Mouse (Mus musculus): Measurements from ENCODE around the gene Wfdc9. TPM values are rescaled to one million over a fixed set of nuclear protein-coding genes. Genes with fewer than 3 reads are reported as not detected.

Wfdc9 gene
- polyA plus RNA-seq, 1 experiment from 2014 or later = not detected

GRCm38 (mm10) chr2:164676916-164677685 is 20.7 kb upstream of the Wfdc9 start:
- peaks cover 4% of the 10 kb centered on the region; the same call in 1 of the 2 replicates for H3K4me1 ChIP-seq (ENCODE audit: insufficient read depth, low read length)
- no peaks in the 10 kb centered on the region for H3K27me3 ChIP-seq (ENCODE audit: insufficient read depth, low read length)
- H3K4me3 ChIP-seq (ENCODE audit: low read length) = no peak overlapping the region
- 66% methylated on average over 16 of the region's 16 CpGs for WGBS
- H3K27ac ChIP-seq (ENCODE audit: low read length) = no peak overlapping the region
- H3K4me2 ChIP-seq (replicated peaks; ENCODE audit: low read depth, low read length) = no peak overlapping the region
- ATAC-seq (ENCODE audit: low FRiP score, low TSS enrichment) = no peak
- H3K9me3 ChIP-seq (ENCODE audit: low read length) = no peaks in the 10 kb centered on the region
- H3K36me3 ChIP-seq (ENCODE audit: insufficient read depth, low read length) = no peaks in the 10 kb centered on the region
- no peak overlapping the region for H3K9ac ChIP-seq (replicated peaks; ENCODE audit: low read length)

DNA sequence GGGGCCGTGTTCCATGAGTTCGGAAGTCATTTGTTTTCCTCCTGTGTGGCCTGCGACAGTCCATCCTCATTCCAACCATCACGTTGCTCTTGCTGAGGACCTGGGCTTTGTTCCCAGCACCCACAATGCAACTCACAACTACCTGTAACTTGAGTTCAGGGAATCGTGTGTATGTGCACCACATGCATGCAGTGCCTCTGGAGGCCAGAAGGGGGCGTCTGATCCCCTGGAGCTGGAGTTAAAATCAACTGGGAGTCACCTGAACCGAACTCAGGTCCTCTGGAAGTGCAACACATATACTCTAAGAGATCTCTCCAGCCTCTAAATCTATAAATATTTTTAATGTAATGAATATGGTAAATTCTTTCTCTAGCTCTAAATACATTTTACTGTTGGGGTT is 19.7 kb upstream of the Wfdc9 start:
- H3K36me3 ChIP-seq (ENCODE audit: insufficient read depth, low read length) = no peaks in the 10 kb centered on the region
- ATAC-seq (ENCODE audit: low FRiP score, low TSS enrichment) = no peak
- no peaks in the 10 kb centered on the region for H3K9me3 ChIP-seq (ENCODE audit: low read length)
- peaks cover 4% of the 10 kb centered on the region; the same call in 1 of the 2 replicates for H3K4me1 ChIP-seq (ENCODE audit: insufficient read depth, low read length)
- no peak overlapping the region for H3K9ac ChIP-seq (replicated peaks; ENCODE audit: low read length)
- H3K27ac ChIP-seq (ENCODE audit: low read length) = no peak overlapping the region
- WGBS = 79% methylated on average over 7 of the region's 7 CpGs
- H3K4me3 ChIP-seq (ENCODE audit: low read length) = no peak overlapping the region
- no peaks in the 10 kb centered on the region for H3K27me3 ChIP-seq (ENCODE audit: insufficient read depth, low read length)
- H3K4me2 ChIP-seq (replicated peaks; ENCODE audit: low read depth, low read length) = no peak overlapping the region

DNA sequence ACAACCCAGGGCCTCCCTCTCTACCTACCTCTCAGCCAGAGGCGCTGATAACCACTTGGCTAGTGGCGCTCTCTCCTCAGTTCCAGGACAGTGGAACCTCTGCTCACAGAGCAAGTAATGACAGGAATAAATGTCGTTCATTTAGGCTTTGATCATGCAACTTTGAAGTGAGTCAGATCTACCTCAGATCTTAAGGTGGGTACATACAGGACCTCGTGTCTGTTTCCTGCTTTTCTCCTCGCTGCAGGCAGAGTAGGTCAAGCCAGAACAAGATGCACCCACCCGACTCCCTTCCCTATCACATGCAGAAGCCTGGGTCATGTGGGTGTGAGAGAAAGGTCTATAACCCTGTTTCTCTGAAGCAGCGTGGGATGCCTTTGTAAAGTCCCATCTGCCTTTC is 17.6 kb upstream of the Wfdc9 start, which contains the start of gene Wfdc11:
Wfdc11 (minus strand) TSS at position 101 of the 400 bp plus-strand sequence.
- 73% methylated on average over 7 of the region's 7 CpGs for WGBS
- ATAC-seq (ENCODE audit: low FRiP score, low TSS enrichment) = no peak

GRCm38 (mm10) chr2:164670938-164671337 is 14.6 kb upstream of the Wfdc9 start:
- H3K9me3 ChIP-seq (ENCODE audit: low read length) = 0 out of 2 replicates have a peak, but pooled peaks cover 3% of the 10 kb centered on the region
- H3K4me1 ChIP-seq (ENCODE audit: insufficient read depth, low read length) = no peaks in the 10 kb centered on the region
- no peaks in the 10 kb centered on the region for H3K27me3 ChIP-seq (ENCODE audit: insufficient read depth, low read length)
- 33% methylated on average over 1 of the region's 1 CpGs for WGBS
- no peak overlapping the region for H3K4me2 ChIP-seq (replicated peaks; ENCODE audit: low read depth, low read length)
- ATAC-seq (ENCODE audit: low FRiP score, low TSS enrichment) = no peak
- no peak overlapping the region for H3K4me3 ChIP-seq (ENCODE audit: low read length)
- no peak overlapping the region for H3K9ac ChIP-seq (replicated peaks; ENCODE audit: low read length)
- H3K27ac ChIP-seq (ENCODE audit: low read length) = no peak overlapping the region
- H3K36me3 ChIP-seq (ENCODE audit: insufficient read depth, low read length) = no peaks in the 10 kb centered on the region

More for the DNA sequence above, 17.6 kb upstream of the Wfdc9 start, which contains the start of gene Wfdc11:
- Histone ChIP-seq H3K4me1 (ENCODE audit: insufficient read depth, low read length) (peaks cover 4% of the 10 kb centered on the region; the same call in 1 of the 2 replicates), H3K9ac (replicated peaks; ENCODE audit: low read length) (no peak within 1 kb of the TSS), H3K27ac (ENCODE audit: low read length) (no peak within 1 kb of the TSS), H3K27me3 (ENCODE audit: insufficient read depth, low read length) (no peaks in the 10 kb centered on the region), H3K36me3 (ENCODE audit: insufficient read depth, low read length) (no peaks in the 10 kb centered on the region), H3K4me3 (ENCODE audit: low read length) (no peak within 1 kb of the TSS), H3K9me3 (ENCODE audit: low read length) (no peaks in the 10 kb centered on the region), H3K4me2 (replicated peaks; ENCODE audit: low read depth, low read length) (no peak within 1 kb of the TSS)

DNA sequence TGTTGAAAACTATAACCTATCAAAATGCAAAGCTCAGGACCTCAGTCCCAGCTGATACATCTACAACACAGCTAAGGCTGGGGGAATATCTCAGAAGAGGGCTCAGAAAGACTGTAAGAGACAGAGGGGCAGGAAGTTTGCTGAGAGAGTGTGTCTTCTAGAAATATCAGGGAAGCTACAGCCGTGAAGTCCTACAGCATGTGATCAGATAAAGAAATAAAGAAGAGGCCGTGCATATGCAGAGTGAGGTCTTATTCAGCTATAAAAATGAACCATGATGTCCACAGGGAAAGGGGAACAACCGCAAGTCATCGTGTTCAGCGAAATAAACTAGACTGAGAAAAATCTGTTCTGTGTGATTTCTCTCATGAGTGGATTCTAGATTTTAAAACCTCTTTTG is 13.9 kb upstream of the Wfdc9 start:
- 80% methylated on average over 5 of the region's 5 CpGs for WGBS
- Histone ChIP-seq H3K9ac (replicated peaks; ENCODE audit: low read length) (no peak overlapping the region), H3K4me1 (ENCODE audit: insufficient read depth, low read length) (no peaks in the 10 kb centered on the region), H3K9me3 (ENCODE audit: low read length) (0 out of 2 replicates have a peak, but pooled peaks cover 3% of the 10 kb centered on the region), H3K27ac (ENCODE audit: low read length) (no peak overlapping the region), H3K4me2 (replicated peaks; ENCODE audit: low read depth, low read length) (no peak overlapping the region), H3K36me3 (ENCODE audit: insufficient read depth, low read length) (no peaks in the 10 kb centered on the region), H3K27me3 (ENCODE audit: insufficient read depth, low read length) (no peaks in the 10 kb centered on the region), H3K4me3 (ENCODE audit: low read length) (no peak overlapping the region)
- no peak for ATAC-seq (ENCODE audit: low FRiP score, low TSS enrichment)

- Histone ChIP-seq H3K4me3 (ENCODE audit: low read length) (no peak overlapping the region), H3K9ac (replicated peaks; ENCODE audit: low read length) (no peak overlapping the region), H3K4me2 (replicated peaks; ENCODE audit: low read depth, low read length) (no peak overlapping the region), H3K9me3 (ENCODE audit: low read length) (0 out of 2 replicates have a peak, but pooled peaks cover 3% of the 10 kb centered on the region), H3K4me1 (ENCODE audit: insufficient read depth, low read length) (no peaks in the 10 kb centered on the region), H3K36me3 (ENCODE audit: insufficient read depth, low read length) (no peaks in the 10 kb centered on the region), H3K27ac (ENCODE audit: low read length) (no peak overlapping the region), H3K27me3 (ENCODE audit: insufficient read depth, low read length) (no peaks in the 10 kb centered on the region)
- ATAC-seq (ENCODE audit: low FRiP score, low TSS enrichment) = no peak
- 85% methylated on average over 7 of the region's 7 CpGs for WGBS
Observed at GRCm38 (mm10) chr2:164664851-164665250, 8.5 kb upstream of the Wfdc9 start.

GRCm38 (mm10) chr2:164655858-164656257 is 525 bp downstream of the Wfdc9 start, which contains the start of gene Wfdc10:
Gene Wfdc10 (plus strand): TSS chr2:164656046.
- no peak within 1 kb of the TSS for H3K9ac ChIP-seq (replicated peaks; ENCODE audit: low read length)
- ATAC-seq (ENCODE audit: low FRiP score, low TSS enrichment) = no peak
- 15% methylated on average over 11 of the region's 11 CpGs for WGBS
- no peaks in the 10 kb centered on the region for H3K36me3 ChIP-seq (ENCODE audit: insufficient read depth, low read length)
- H3K4me2 ChIP-seq (replicated peaks; ENCODE audit: low read depth, low read length) = no peak within 1 kb of the TSS
- H3K4me3 ChIP-seq (ENCODE audit: low read length) = no peak within 1 kb of the TSS
- no peaks in the 10 kb centered on the region for H3K27me3 ChIP-seq (ENCODE audit: insufficient read depth, low read length)
- H3K9me3 ChIP-seq (ENCODE audit: low read length) = no peaks in the 10 kb centered on the region
- no peak within 1 kb of the TSS for H3K27ac ChIP-seq (ENCODE audit: low read length)
- no peaks in the 10 kb centered on the region for H3K4me1 ChIP-seq (ENCODE audit: insufficient read depth, low read length)

- H3K27ac ChIP-seq (ENCODE audit: low read length) = no peak overlapping the region
- WGBS = 77% methylated on average over 13 of the region's 13 CpGs
Observed at GRCm38 (mm10) chr2:164641881-164642673, 14.3 kb downstream of the Wfdc9 start.

DNA sequence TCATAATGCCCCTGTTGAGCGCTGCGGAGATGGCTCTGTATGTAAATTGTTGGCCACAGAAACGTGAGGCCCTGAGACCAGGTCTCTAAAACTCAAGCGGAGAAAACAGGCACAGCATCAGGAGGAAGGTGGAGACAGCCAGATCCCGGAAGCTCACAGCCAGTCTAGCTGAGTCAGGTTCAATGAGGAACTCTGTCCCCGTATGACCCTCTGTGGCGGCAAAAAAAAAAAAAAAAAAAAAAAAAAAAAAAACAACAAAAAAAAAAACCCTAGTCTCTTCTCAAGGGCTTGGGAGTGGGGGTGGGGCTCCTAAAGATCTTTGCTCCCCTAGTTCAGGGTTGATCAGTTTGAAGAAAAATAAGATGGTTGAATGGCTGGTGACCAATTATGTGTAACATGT is 15.3 kb downstream of the Wfdc9 start:
- ATAC-seq (ENCODE audit: low FRiP score, low TSS enrichment) = no peak
- peaks cover 4% of the 10 kb centered on the region; the same call in 1 of the 2 replicates for H3K9me3 ChIP-seq (ENCODE audit: low read length)
- H3K36me3 ChIP-seq (ENCODE audit: insufficient read depth, low read length) = no peaks in the 10 kb centered on the region
- H3K9ac ChIP-seq (replicated peaks; ENCODE audit: low read length) = no peak overlapping the region
- no peaks in the 10 kb centered on the region for H3K27me3 ChIP-seq (ENCODE audit: insufficient read depth, low read length)
- H3K4me3 ChIP-seq (ENCODE audit: low read length) = no peak overlapping the region
- H3K4me1 ChIP-seq (ENCODE audit: insufficient read depth, low read length) = 0 out of 2 replicates have a peak, but pooled peaks cover 7% of the 10 kb centered on the region
- H3K4me2 ChIP-seq (replicated peaks; ENCODE audit: low read depth, low read length) = no peak overlapping the region
- 63% methylated on average over 7 of the region's 7 CpGs for WGBS
- no peak overlapping the region for H3K27ac ChIP-seq (ENCODE audit: low read length)

More at GRCm38 (mm10) chr2:164641881-164642673, 14.3 kb downstream of the Wfdc9 start:
- H3K4me2 ChIP-seq (replicated peaks; ENCODE audit: low read depth, low read length) = no peak overlapping the region
- no peaks in the 10 kb centered on the region for H3K36me3 ChIP-seq (ENCODE audit: insufficient read depth, low read length)
- H3K27me3 ChIP-seq (ENCODE audit: insufficient read depth, low read length) = no peaks in the 10 kb centered on the region
- no peak overlapping the region for H3K4me3 ChIP-seq (ENCODE audit: low read length)
- no peak overlapping the region for H3K9ac ChIP-seq (replicated peaks; ENCODE audit: low read length)
- 0 out of 2 replicates have a peak, but pooled peaks cover 7% of the 10 kb centered on the region for H3K4me1 ChIP-seq (ENCODE audit: insufficient read depth, low read length)
- ATAC-seq (ENCODE audit: low FRiP score, low TSS enrichment) = no peak
- H3K9me3 ChIP-seq (ENCODE audit: low read length) = peaks cover 4% of the 10 kb centered on the region; the same call in 1 of the 2 replicates

Measured in kidney, embryonic 16.5 days (tissue).